Mouse (Mus musculus): Measurements from ENCODE around the gene Plagl2.
A peak's percentile ranks its signal among the peaks of the same experiment; 100 is the strongest.

Gene Plagl2

GRCm38 (mm10) chr2:153239021-153239859, 2.0 kb downstream of the Plagl2 start:
- no peak for DNase-seq

DNA sequence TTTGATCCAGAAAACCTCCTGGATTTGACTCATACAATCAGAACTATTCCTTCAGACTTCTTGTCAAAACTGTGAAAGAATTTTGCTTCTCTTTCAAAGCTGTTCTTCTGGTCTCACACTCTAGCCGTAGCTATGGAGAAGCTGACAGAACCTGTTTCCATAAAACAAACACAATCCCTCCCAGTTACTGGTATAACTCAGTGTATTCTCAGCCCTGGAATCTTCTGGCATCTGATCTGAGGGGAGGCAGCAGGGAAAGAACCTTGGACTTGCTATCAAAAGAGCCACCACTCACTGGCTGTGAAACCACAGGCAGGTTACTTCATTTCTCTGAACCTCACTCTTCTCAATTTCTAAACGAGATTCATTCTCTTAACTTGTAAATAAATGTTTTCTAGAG, 2.8 kb downstream of the Plagl2 start:
- DNase-seq, result no peak

GRCm38 (mm10) chr2:153237891-153238290, 3.3 kb downstream of the Plagl2 start:
- DNase-seq, result no peak

- no peak for DNase-seq
Measured at GRCm38 (mm10) chr2:153237193-153237592, 4.0 kb downstream of the Plagl2 start.

- no peak for DNase-seq
Measured at GRCm38 (mm10) chr2:153228523-153228922, 12.7 kb downstream of the Plagl2 start.

DNA sequence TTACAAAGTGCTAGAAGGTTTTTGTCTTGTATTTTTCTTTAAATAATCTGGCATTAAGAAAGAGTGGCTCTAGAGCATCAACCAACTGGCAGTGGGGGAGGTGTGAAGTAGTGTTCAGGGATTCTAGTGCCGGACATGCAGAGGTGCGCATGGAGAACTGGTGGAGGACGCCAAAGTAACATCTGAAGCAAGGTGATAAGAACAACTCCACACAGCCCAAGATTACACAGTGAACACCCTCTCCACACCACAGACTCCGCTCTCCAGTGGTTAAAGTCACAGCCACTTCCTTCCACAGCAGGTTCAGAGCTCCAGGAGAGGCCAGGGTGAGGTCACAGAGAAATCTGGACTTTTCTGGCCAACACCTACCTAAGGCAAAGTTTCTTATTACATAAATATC, 13.3 kb downstream of the Plagl2 start:
- DNase-seq, result no peak

DNA sequence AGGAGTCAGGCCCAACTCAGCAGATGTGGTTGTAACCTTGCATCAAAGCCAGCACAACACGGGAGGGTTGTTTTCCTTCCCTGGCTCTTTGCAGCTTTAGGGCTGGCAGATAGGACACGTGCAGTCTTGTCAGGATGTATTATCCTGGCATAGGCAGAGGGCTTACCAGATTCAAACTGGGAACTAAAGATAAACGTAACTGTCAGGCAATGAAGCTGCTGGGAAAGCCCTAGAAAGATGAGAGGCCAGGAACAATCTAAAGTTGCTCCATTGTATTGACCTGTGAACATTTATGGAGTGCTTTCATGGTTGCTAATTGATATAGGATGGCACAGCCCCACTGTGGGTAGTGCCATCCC, 15.7 kb downstream of the Plagl2 start:
- no peak for DNase-seq

GRCm38 (mm10) chr2:153224946-153225594, 16.2 kb downstream of the Plagl2 start, which contains the start of gene Tspyl3:
Gene Tspyl3, minus strand, starts transcription at chr2:153225441.
- DNase-seq, result peak; percentile 75

GRCm38 (mm10) chr2:153222566-153222965, 18.7 kb downstream of the Plagl2 start:
- no peak for DNase-seq

- DNase-seq, result no peak
Measured at GRCm38 (mm10) chr2:153222130-153222529, 19.1 kb downstream of the Plagl2 start.

GRCm38 (mm10) chr2:153221620-153222019, 19.6 kb downstream of the Plagl2 start:
- no peak for DNase-seq

- DNase-seq, result no peak
Measured at GRCm38 (mm10) chr2:153218516-153218915, 22.7 kb downstream of the Plagl2 start.

DNA sequence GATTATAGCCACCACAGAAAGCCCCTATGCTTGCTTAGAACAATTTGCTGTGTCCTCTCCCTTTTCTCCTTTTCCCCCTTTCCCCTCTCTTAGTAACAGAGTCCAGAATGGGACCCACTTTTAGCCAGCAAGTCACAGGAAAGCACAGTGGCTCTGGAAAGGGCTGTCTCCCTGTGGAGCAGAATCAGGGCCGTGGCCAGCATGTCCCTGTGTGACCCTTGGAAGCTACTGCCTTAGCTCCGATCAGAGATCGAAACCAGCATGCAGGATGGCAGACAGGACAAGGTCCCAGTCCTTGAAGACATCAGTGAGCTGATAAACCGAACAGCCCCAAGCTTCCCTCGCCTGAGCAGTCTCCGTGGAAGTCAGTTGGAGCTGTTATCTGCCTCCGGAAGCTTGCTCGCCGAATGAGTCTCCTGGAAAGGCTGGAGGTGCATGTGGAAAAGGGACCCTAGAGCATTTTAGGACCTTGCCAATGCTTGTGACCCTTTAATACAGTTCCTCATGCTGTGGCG, 23.3 kb downstream of the Plagl2 start:
- no peak for DNase-seq

DNA sequence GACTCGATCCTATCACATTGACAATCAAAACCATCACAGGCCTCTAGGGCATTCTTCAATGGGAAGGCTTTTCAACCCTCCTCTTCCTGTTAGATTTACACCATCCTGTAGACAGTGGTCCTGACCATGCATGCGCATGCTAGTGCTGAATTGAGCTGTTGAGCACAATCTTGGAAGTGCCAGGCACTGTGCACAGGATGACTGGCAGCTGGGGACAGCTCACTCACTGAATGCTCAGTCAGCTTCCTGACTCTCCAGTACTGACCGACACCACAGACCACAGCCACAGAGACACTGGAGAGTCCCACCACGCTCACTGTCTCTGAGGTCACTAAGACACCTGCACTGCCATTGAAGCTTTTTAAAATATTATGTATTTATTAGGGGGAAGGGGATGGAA, 25.8 kb downstream of the Plagl2 start:
- DNase-seq, result no peak

DNA sequence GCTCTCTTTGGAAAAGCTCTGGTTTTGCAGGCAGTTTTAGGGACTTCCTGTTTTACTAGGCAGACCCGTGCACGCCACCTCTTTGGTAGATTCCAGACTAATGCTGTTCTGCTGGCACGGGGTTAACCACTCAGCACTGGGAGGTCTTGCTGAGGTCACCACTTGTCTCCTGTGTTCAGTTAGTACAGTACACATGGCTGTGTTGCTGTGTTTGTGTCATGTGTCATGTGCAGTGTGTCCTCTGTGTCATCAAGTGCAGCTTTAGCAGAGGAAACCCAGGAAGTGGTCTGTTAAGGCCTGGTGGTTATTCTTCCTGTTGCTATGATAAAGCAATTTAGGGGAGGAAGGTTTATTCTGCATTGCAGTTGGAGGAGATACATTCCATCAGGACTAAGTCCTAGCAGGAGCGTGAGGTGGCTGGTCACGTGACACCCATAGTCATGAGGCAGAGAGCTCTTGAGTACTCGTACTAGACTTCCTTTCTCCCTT, 26.4 kb downstream of the Plagl2 start:
- DNase-seq, result no peak

GRCm38 (mm10) chr2:153213351-153213750, 27.9 kb downstream of the Plagl2 start:
- no peak for DNase-seq

- no peak for DNase-seq
Measured at GRCm38 (mm10) chr2:153211451-153211850, 29.8 kb downstream of the Plagl2 start.

GRCm38 (mm10) chr2:153209286-153209685, 31.9 kb downstream of the Plagl2 start:
- DNase-seq, result no peak

- no peak for DNase-seq
Measured at GRCm38 (mm10) chr2:153208149-153208548, 33.1 kb downstream of the Plagl2 start.

- no peak for DNase-seq
Measured at GRCm38 (mm10) chr2:153202766-153203165, 38.5 kb downstream of the Plagl2 start.

DNA sequence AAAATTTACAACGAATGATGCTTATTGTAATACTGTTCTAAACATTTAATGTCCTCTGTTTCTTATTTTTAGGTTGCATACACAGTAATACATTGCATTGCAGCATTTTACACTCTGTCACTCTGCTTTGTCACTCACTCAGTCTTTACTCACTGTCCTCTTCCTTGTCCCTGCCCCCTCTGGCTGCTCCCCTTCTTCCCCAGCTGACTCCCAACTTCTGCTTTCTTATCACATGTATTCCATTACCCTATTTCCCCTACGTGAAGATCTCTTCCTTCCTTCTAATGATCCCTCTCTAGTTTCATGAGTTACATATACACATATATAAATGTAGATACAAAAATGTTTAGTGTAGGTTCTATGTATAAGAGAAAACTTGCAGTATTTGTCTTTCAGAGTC, 42.1 kb downstream of the Plagl2 start:
- no peak for DNase-seq

DNA sequence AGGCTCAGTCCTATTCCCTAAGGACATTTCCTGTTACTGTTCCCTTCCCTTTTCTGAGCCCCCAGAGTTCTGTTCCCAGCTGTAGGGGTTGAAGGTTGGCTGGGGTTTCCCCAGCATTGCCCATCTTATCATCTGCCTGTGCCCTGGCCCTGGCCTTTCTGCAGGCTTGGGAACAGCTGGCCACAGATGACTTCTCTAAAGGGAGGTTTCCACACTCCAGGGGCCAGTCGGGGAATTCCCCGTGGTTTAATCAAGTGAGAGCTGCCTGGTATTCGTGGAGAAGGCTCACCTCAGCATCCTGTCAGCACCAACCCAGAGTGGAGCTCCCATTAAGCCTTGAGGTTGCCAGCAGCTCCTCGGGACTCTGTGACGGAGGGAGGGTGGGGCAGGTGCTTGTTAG, 42.7 kb downstream of the Plagl2 start:
- no peak for DNase-seq

GRCm38 (mm10) chr2:153194255-153194654, 47.0 kb downstream of the Plagl2 start:
- DNase-seq, result no peak

DNA sequence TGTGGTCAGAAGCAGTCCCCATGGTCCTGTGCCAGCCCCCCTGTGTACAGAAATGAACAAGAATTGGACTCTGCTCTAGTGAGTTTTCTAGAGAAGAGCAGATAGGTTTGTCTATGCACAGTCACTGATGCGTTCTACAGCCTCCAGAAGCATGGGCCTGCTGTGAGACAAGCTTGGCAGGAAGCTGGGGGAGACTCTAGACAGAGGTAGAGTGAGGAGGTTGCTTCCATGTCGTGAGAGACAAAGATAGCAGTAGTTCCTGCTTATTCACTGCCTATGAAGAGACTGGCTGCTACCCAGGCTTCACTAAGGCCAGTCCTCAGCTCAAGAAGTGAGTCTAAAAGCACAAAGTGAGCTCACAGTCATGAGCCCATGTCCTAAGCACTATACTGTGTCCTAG, 50.0 kb downstream of the Plagl2 start:
- no peak for DNase-seq
